9 mouse cellular contexts compared by ENCODE assay signal in the genomic region with DNA sequence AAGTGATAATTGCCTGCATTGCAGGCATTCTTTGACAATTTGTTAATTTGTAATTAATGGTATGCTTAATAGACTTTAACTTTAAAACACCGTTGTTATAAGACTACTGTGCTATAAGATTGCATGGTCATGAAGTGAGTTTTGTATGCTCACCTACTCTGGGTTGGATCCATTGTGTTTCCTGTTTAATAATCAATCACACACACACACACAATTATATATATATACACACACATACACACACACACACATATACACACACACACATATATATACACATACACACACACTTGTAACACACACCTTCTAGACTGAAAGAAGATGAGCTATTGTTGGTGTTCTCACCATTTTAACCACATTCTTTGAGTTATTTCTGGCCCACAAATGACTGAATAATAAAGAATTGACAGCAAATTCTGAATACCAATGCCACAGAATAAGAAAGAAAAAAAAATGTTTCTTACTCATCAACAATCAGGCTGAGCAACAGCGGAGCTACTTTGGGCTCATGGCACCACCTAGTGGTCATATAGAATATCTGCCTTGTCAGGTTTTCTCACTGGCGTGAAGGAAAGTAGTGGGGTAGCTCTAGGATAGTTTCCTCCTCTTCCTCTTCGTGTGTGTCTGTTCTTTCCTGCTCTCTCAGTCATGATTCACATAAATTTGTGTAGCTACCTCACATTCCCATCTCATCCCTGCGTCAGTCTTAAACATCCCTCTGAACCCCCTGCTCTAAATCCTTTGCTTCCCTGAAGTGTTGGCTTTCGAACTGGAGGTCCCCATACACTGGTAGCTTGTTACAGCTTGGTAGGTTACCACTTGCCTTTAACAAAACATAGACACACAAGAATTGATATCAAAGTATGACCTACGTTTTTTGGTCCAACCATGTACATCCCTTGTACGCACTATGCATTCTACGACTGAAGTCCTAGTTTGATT. TPM values are rescaled to one million over a fixed set of nuclear protein-coding genes. Genes with fewer than 3 reads are reported as not detected.
DNase-seq lines count a peak whose midpoint lies in the region; ATAC-seq lines count a peak whose summit lies in the region.
"Had no signal": no experiment of that assay in that cellular context is flagged by ENCODE, and none has a peak within 500 bp of the region (broad histone marks: within the 10 kb centered on the region; RNA-seq: fewer than 3 reads in every experiment).

No protein-coding gene starts in this region.

- H3K27me3 ChIP-seq in kidney, embryonic 14.5 days (ENCODE audit: control insufficient read depth, insufficient read depth, low read length), result no peaks in the 10 kb centered on the region
- H3K27me3 ChIP-seq in forebrain, embryonic 13.5 days, result 0 out of 2 replicates have a peak, but pooled peaks cover 3% of the 10 kb centered on the region
- no peaks in the 10 kb centered on the region; the same call in none of the 2 replicates for H3K27me3 ChIP-seq in midbrain, embryonic 16.5 days (ENCODE audit: control insufficient read depth, insufficient read depth, low read depth, low read length)
- H3K27me3 ChIP-seq: embryonic facial prominence, embryonic 13.5 days had no signal

- H3K27ac ChIP-seq in kidney, embryonic 14.5 days (ENCODE audit: low read depth, low read length), result no peak overlapping the region
- no peak overlapping the region for H3K27ac ChIP-seq in forebrain, embryonic 13.5 days
- H3K27ac ChIP-seq in midbrain, embryonic 16.5 days (ENCODE audit: low read length), result no peak overlapping the region
- H3K27ac ChIP-seq: embryonic facial prominence, embryonic 13.5 days had no signal

- H3K36me3 ChIP-seq in kidney, embryonic 14.5 days (ENCODE audit: control insufficient read depth, insufficient read depth, low read length), result no peaks in the 10 kb centered on the region
- no peaks in the 10 kb centered on the region for H3K36me3 ChIP-seq in forebrain, embryonic 13.5 days (ENCODE audit: poor library complexity, severe bottlenecking)
- H3K36me3 ChIP-seq in midbrain, embryonic 16.5 days (ENCODE audit: control insufficient read depth, insufficient read depth, low read length), result no peaks in the 10 kb centered on the region
- H3K36me3 ChIP-seq: embryonic facial prominence, embryonic 13.5 days had no signal

- DNase-seq in kidney, adult 18-20 months, result peak; percentile 18
- peak; percentile 59 for DNase-seq in CD4-positive, CD25-positive, alpha-beta regulatory T cell, adult 2 months (ENCODE audit: low read depth, low spot score)
- DNase-seq in adipocyte (ENCODE audit: low spot score), result peak; percentile 67
- peak; percentile 33 for DNase-seq in large intestine, adult 2 months (ENCODE audit: low read depth, low spot score)
- no peak for DNase-seq in spleen, postnatal 14 days (ENCODE audit: low spot score in 2 of 2)

- ATAC-seq in kidney, embryonic 14.5 days (ENCODE audit: low FRiP score, low TSS enrichment), result no peak
- peak; percentile 82 for ATAC-seq in forebrain, embryonic 13.5 days
- peak; percentile 86 for ATAC-seq in midbrain, embryonic 16.5 days

- H3K9me3 ChIP-seq in kidney, embryonic 14.5 days (ENCODE audit: control insufficient read depth, low read length), result no peaks in the 10 kb centered on the region
- H3K9me3 ChIP-seq in forebrain, embryonic 13.5 days (replicated peaks), result no peaks in the 10 kb centered on the region
- H3K9me3 ChIP-seq in midbrain, embryonic 16.5 days (replicated peaks; ENCODE audit: control insufficient read depth, low read length, poor library complexity, severe bottlenecking), result no peaks in the 10 kb centered on the region
- H3K9me3 ChIP-seq: embryonic facial prominence, embryonic 13.5 days had no signal

- 53% methylated on average over 9 of the region's 9 CpGs for whole genome bisulfite sequencing in kidney, embryonic 14.5 days
- WGBS in forebrain, embryonic 13.5 days, result 51% methylated on average over 9 of the region's 9 CpGs
- 48% methylated on average over 9 of the region's 9 CpGs for WGBS in large intestine, adult 2 months
- 51% methylated on average over 9 of the region's 9 CpGs for WGBS in midbrain, embryonic 16.5 days

- H3K9ac ChIP-seq in kidney, embryonic 14.5 days (ENCODE audit: low read depth, low read length), result no peak overlapping the region
- H3K9ac ChIP-seq in forebrain, embryonic 13.5 days, result no peak overlapping the region
- no peak overlapping the region for H3K9ac ChIP-seq in midbrain, embryonic 16.5 days (ENCODE audit: low read depth, low read length)
- H3K9ac ChIP-seq: embryonic facial prominence, embryonic 13.5 days had no signal

- no peak overlapping the region for H3K4me2 ChIP-seq in kidney, embryonic 14.5 days (replicated peaks; ENCODE audit: low read depth, low read length)
- no peak overlapping the region for H3K4me2 ChIP-seq in forebrain, embryonic 13.5 days
- H3K4me2 ChIP-seq in midbrain, embryonic 16.5 days (ENCODE audit: low read length), result no peak overlapping the region
- H3K4me2 ChIP-seq: embryonic facial prominence, embryonic 13.5 days had no signal

- H3K4me3 ChIP-seq in kidney, embryonic 14.5 days (ENCODE audit: low read length), result no peak overlapping the region
- no peak overlapping the region for H3K4me3 ChIP-seq in forebrain, embryonic 13.5 days
- H3K4me3 ChIP-seq in midbrain, embryonic 16.5 days (ENCODE audit: low read depth, low read length), result no peak overlapping the region
- H3K4me3 ChIP-seq: embryonic facial prominence, embryonic 13.5 days had no signal

- H3K4me1 ChIP-seq in kidney, embryonic 14.5 days (ENCODE audit: control insufficient read depth, insufficient read depth, low read length), result no peaks in the 10 kb centered on the region
- H3K4me1 ChIP-seq in forebrain, embryonic 13.5 days, result 0 out of 2 replicates have a peak, but pooled peaks cover 7% of the 10 kb centered on the region
- H3K4me1 ChIP-seq in midbrain, embryonic 16.5 days (ENCODE audit: control insufficient read depth, insufficient read depth, low read length), result peaks cover 4% of the 10 kb centered on the region; the same call in 1 of the 2 replicates
- H3K4me1 ChIP-seq: embryonic facial prominence, embryonic 13.5 days had no signal

RNA-seq across cellular contexts. Expression of a gene that starts 18.9 kb away (rescaled TPM):
- polyA plus RNA-seq in kidney, embryonic 14.5 days (2014; fragmentation: Nextera tagmentation; extraction: Ambion mirVana), result 50.1 and 52.2 TPM in 2 replicates
- polyA plus RNA-seq in forebrain, embryonic 13.5 days (2015; fragmentation: Nextera tagmentation; extraction: Ambion mirVana), result 109 and 129 TPM in 2 replicates
- 5.8 and 5.9 TPM in 2 replicates for polyA plus RNA-seq in large intestine, adult 2 months (2012; rRNA removed)
- polyA plus RNA-seq in midbrain, embryonic 16.5 days (2015; fragmentation: Nextera tagmentation; extraction: Ambion mirVana), result 143 and 147 TPM in 2 replicates

Comparison
In these comparisons a context has a peak if more than half of its experiments do, and no peak if none do; other contexts are left out.
1. DNase-seq: peak in kidney, adult 18-20 months (single experiment), CD4-positive, CD25-positive, alpha-beta regulatory T cell, adult 2 months (single experiment), adipocyte (single experiment) and large intestine, adult 2 months (single experiment); none in spleen, postnatal 14 days (0 of 2).